Mouse (Mus musculus): ENCODE data around the gene Krtap19-1. TPM values are rescaled to one million over a fixed set of nuclear protein-coding genes. Genes with fewer than 3 reads are reported as not detected.

The Krtap19-1 gene
- polyA plus RNA-seq, 1 experiment from 2014 or later, result not detected

- Histone ChIP-seq H3K36me3 (no peaks in the 10 kb centered on the region), H3K4me3 (no peak within 1 kb of the TSS), H3K27me3 (ENCODE audit: low read depth, poor library complexity, severe bottlenecking) (no peaks in the 10 kb centered on the region), H3K9me3 (replicated peaks) (no peaks in the 10 kb centered on the region), H3K4me1 (no peaks in the 10 kb centered on the region), H3K27ac (replicated peaks) (no peak within 1 kb of the TSS)
- 86% methylated on average over 3 of the region's 3 CpGs for WGBS
- no peak for DNase-seq (ENCODE audit: low spot score)
Measured at GRCm38 (mm10) chr16:88820066-88820465, 49.1 kb downstream of the Krtap19-1 start, which contains the start of gene Krtap15. Gene Krtap15, plus strand, starts transcription at chr16:88820215.

Other genes with a start within 250 kb of the Krtap19-1 start
- gene 2310079G19Rik, start 241.7 kb downstream of the Krtap19-1 start, polyA plus RNA-seq (2016; fragmentation: Nextera tagmentation; extraction: Ambion mirVana), result not detected in 2 replicates
- gene Krtap26-1, start 221.6 kb downstream of the Krtap19-1 start, polyA plus RNA-seq (2016; fragmentation: Nextera tagmentation; extraction: Ambion mirVana), result not detected in 2 replicates
- not detected in 2 replicates for gene Krtap27-1, start 197.7 kb downstream of the Krtap19-1 start, polyA plus RNA-seq (2016; fragmentation: Nextera tagmentation; extraction: Ambion mirVana)
- gene 2310061N02Rik, start 161.4 kb downstream of the Krtap19-1 start, polyA plus RNA-seq (2016; fragmentation: Nextera tagmentation; extraction: Ambion mirVana), result not detected in 2 replicates
- gene Krtap13-1, start 140.5 kb downstream of the Krtap19-1 start, polyA plus RNA-seq (2016; fragmentation: Nextera tagmentation; extraction: Ambion mirVana), result not detected in 2 replicates
- gene Krtap13, start 117.8 kb downstream of the Krtap19-1 start, polyA plus RNA-seq (2016; fragmentation: Nextera tagmentation; extraction: Ambion mirVana), result not detected in 2 replicates
- gene 2310034C09Rik, start 110.6 kb downstream of the Krtap19-1 start, polyA plus RNA-seq (2016; fragmentation: Nextera tagmentation; extraction: Ambion mirVana), result not detected in 2 replicates
- not detected in 2 replicates for gene 2310057N15Rik, start 95.2 kb downstream of the Krtap19-1 start, polyA plus RNA-seq (2016; fragmentation: Nextera tagmentation; extraction: Ambion mirVana)
- not detected in 2 replicates for gene Gm5965, start 91.5 kb downstream of the Krtap19-1 start, polyA plus RNA-seq (2016; fragmentation: Nextera tagmentation; extraction: Ambion mirVana)
- gene Gm20741, start 57.2 kb downstream of the Krtap19-1 start, polyA plus RNA-seq (2016; fragmentation: Nextera tagmentation; extraction: Ambion mirVana), result not detected in 2 replicates
- gene Krtap15, start 49.2 kb downstream of the Krtap19-1 start, polyA plus RNA-seq (2016; fragmentation: Nextera tagmentation; extraction: Ambion mirVana), result not detected in 2 replicates
- gene Krtap14, start 43.3 kb downstream of the Krtap19-1 start, polyA plus RNA-seq (2016; fragmentation: Nextera tagmentation; extraction: Ambion mirVana), result not detected in 2 replicates
- gene Krtap19-2, start 4.9 kb upstream of the Krtap19-1 start, polyA plus RNA-seq (2016; fragmentation: Nextera tagmentation; extraction: Ambion mirVana), result not detected in 2 replicates
- not detected in 2 replicates for gene Krtap19-3, start 8.6 kb upstream of the Krtap19-1 start, polyA plus RNA-seq (2016; fragmentation: Nextera tagmentation; extraction: Ambion mirVana)
- not detected in 2 replicates for gene Krtap19-4, start 15.7 kb upstream of the Krtap19-1 start, polyA plus RNA-seq (2016; fragmentation: Nextera tagmentation; extraction: Ambion mirVana)
- not detected in 2 replicates for gene Krtap19-5, start 27.0 kb upstream of the Krtap19-1 start, polyA plus RNA-seq (2016; fragmentation: Nextera tagmentation; extraction: Ambion mirVana)
- gene Krtap19-9b, start 62.9 kb upstream of the Krtap19-1 start, polyA plus RNA-seq (2016; fragmentation: Nextera tagmentation; extraction: Ambion mirVana), result not detected in 2 replicates
- not detected in 2 replicates for gene Krtap16-3, start 93.5 kb upstream of the Krtap19-1 start, polyA plus RNA-seq (2016; fragmentation: Nextera tagmentation; extraction: Ambion mirVana)
- not detected in 2 replicates for gene Krtap22-2, start 141.3 kb upstream of the Krtap19-1 start, polyA plus RNA-seq (2016; fragmentation: Nextera tagmentation; extraction: Ambion mirVana)
- gene Gm10229, start 145.9 kb upstream of the Krtap19-1 start, polyA plus RNA-seq (2016; fragmentation: Nextera tagmentation; extraction: Ambion mirVana), result not detected in 2 replicates
- gene Krtap6-1, start 162.3 kb upstream of the Krtap19-1 start, polyA plus RNA-seq (2016; fragmentation: Nextera tagmentation; extraction: Ambion mirVana), result not detected in 2 replicates
- gene Gm10228, start 172.1 kb upstream of the Krtap19-1 start, polyA plus RNA-seq (2016; fragmentation: Nextera tagmentation; extraction: Ambion mirVana), result not detected in 2 replicates
- not detected in 2 replicates for gene Krtap6-5, start 178.5 kb upstream of the Krtap19-1 start, polyA plus RNA-seq (2016; fragmentation: Nextera tagmentation; extraction: Ambion mirVana)
- gene 1110025L11Rik, start 194.6 kb upstream of the Krtap19-1 start, polyA plus RNA-seq (2016; fragmentation: Nextera tagmentation; extraction: Ambion mirVana), result not detected in 2 replicates
- gene Krtap6-3, start 214.6 kb upstream of the Krtap19-1 start, polyA plus RNA-seq (2016; fragmentation: Nextera tagmentation; extraction: Ambion mirVana), result not detected in 2 replicates